Mouse (Mus musculus) kidney, postnatal 36 days (tissue): ENCODE measurements around the gene Morn3.
A peak's percentile ranks its signal among the peaks of the same experiment; 100 is the strongest.

Source experiments
- DNase-seq, 2 experiments: peaks; one replicate each; pipeline ENCODE4 v3.0.0; 2021 to 2022; ENCODE audit warnings: mixed read lengths in 2 of 2

Morn3 gene

GRCm38 (mm10) chr5:122989551-122990330, 57.1 kb downstream of the Morn3 start, which contains the start of gene Kdm2b:
TSS of gene Kdm2b (minus strand) at chr5:122989823.
- DNase-seq = peak; percentile 37 to 50

- DNase-seq = peak; percentile 62 to 83
Observed at GRCm38 (mm10) chr5:122989001-122989525, 57.8 kb downstream of the Morn3 start.

GRCm38 (mm10) chr5:122988021-122988751, 58.6 kb downstream of the Morn3 start:
- peak; percentile 22 to 64 for DNase-seq

DNA sequence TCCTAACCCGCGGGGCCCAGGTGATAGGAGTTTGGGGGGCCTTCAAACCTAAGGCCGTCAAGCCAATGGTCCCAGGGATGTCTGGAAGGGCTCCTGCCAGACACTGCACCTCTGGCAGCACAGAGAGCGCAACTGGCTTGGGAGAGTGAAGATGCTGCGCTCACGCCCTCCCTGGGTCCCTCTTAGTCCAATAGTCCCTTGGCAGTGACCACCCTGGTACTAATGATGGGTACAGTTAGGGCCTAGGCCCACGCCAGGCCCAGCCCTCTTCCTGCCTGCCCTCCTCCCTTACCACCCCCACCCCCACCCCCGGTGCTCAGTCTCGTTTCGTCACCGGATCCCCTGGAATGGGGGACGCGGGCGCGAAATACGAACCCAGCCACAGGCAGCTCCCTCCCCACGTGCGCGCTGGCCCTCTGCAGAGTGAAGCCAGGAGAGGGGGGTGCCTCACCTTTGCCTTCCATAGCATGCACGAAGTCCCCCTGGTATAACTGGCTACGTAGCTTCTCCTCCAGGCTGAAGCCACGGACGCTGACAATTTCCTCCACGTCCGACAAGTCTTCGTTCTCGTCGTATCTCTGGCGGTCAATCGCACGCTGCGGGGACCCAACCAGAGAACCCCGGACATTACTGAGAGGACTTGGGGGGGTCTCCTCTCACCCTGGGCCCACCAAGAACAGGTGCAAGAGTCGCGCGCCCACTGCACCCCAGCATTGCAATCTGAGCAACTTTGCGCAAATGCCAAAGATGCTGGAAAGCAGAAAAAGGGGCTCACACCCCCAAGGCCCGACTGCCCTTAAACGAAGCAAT, 59.4 kb downstream of the Morn3 start:
- peak; percentile 8 to 46 for DNase-seq

DNA sequence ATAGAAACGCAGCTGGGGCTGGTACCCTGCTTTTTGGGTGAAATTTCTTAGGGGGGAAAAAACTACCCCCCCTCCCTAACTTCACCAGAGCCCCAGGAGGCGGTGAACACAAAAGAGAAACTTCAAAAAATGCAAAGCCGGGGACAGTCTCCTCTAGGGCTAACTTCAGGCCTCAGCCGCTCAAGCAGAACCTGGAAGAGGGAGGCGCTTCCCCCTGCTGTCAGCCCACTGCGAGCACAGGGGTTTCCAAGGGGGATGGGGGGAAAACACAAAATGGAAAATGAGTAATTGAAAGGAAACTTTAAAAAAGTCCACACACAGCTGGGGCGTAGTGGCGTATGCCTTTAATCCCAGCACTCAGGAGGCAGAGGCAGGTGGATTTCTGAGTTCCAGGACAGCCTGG, 60.7 kb downstream of the Morn3 start:
- DNase-seq = no peak
